Mouse (Mus musculus) heart, adult 8-10 months (tissue): ENCODE results near the gene S100a2. TPM values are rescaled to one million over a fixed set of nuclear protein-coding genes. Genes with fewer than 3 reads are reported as not detected.

Experiments used
- DNase-seq: peaks from one replicate; pipeline ENCODE4 v3.0.0; 2022; ENCODE audit warnings: low spot score
- total RNA-seq, 4 experiments: library from RNA; stranded (reverse); gene quantifications; 2 replicates each; pipeline ENCODE4 v1.2.4; 2022

S100a2 gene
- total RNA-seq, 4 experiments from 2014 or later: not detected

GRCm38 (mm10) chr3:90615911-90616310 is 25.9 kb downstream of the S100a2 start:
- DNase-seq: no peak

DNA sequence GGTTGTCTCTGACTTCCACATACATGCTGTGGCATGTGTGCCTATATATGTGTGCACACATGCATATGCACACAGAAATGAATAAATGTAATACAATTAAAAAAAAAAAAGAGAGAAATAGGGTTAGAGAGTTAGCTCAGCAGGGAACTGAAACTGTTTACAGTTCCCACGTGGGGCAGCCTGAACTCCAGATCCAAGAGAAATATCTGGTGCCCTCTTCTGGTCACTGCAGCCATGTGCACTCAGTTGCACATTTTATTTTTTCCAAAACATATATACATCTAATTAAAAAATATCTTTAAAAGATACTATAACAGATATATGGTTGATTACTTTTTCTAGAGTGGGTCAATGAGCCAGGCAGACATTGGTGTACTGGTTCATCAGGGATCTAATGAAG is 27.5 kb downstream of the S100a2 start:
- no peak for DNase-seq

GRCm38 (mm10) chr3:90621552-90621951 is 31.5 kb downstream of the S100a2 start:
- no peak for DNase-seq

DNA sequence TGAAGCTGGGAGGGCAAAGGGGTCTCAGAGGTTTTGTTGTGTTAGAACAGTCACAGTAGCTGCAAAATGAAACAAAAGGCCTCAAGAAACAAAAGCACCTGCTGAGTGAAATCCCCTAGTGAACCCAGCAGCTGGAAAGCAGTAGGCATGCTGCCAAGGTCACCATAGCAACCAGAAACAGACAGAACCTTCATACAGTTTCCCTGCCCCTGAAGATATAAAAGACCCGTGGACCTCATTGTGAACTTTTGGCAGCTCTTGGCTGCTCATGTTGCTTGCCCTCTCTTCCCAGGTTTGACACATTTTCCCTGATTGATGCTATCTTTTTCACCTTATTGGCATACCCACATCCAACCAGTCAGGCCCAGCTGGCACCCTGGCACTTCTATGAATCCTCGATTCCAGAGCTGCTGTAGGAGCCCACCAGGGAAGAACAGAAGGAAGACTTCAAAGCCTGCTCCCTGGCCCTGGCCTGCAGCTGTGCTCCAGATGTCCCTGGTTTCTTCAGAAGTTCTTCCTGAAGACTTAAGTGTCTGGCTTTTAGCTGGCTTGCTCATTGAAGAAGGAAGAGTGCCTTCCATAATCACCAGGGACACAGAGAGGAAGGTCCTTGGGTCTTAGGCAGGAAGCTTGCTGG is 33.5 kb downstream of the S100a2 start:
- no peak for DNase-seq

DNA sequence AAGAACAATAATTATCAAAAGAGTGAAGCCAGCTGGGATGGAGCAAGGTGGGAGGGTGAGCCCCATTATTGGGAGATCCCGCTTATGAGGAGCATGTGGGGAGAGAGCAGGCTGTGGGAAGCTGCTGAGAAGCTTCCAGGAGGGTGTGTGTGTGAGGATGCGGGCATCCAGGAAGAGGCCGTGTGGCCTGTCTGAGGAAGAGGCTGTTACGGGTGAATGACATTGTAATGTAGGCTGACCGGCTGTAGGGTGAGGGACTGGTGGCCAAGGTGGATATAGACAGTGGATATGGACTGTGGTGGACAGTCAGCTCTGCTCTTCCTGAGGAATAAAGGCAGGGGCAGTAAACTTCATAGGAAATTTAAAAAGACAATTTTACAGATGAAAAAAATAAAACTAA is 35.4 kb downstream of the S100a2 start:
- DNase-seq: no peak

GRCm38 (mm10) chr3:90626266-90627021 is 36.4 kb downstream of the S100a2 start:
- no peak for DNase-seq

DNA sequence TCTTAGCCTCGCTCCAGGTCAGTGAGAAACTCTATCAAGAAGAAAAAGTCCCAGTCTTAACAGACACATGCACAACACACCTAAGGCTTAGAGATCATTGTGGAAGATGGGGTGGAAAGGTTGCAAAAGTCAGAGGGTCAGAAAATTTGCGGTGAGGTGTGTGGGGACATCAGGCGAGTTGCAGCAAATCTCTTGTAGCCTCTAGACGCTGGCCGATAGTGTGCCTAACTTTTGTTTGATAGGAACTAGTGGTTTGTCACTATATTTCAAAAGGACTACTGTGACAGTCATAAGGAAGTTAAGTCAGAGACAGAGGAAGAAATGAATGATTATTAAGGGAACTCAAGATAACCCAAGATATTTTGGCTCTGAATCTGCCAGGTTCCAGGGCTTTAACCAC is 37.3 kb downstream of the S100a2 start:
- no peak for DNase-seq

- no peak for DNase-seq
These were observed 37.8 kb downstream of the S100a2 start for GRCm38 (mm10) chr3:90627807-90628206.

DNA sequence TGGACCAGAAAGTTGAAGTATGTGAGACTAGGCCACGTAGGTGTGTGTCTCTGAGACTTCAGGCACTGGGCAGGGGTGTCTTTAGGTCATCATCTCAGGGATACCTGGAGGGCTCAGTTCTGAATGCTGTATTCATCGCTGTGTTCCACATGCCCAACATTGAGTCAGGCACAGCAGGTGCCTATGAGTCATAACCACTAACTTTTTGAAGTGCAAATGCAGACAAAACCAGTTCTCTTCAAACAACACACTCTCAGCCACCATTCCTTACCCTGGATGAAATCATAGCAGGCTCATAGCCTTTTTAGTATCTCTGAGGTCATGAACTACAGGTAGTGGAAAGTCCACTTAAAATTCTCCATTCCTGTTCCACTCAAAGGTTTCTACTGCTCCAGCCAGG is 39.3 kb downstream of the S100a2 start:
- DNase-seq: no peak

DNA sequence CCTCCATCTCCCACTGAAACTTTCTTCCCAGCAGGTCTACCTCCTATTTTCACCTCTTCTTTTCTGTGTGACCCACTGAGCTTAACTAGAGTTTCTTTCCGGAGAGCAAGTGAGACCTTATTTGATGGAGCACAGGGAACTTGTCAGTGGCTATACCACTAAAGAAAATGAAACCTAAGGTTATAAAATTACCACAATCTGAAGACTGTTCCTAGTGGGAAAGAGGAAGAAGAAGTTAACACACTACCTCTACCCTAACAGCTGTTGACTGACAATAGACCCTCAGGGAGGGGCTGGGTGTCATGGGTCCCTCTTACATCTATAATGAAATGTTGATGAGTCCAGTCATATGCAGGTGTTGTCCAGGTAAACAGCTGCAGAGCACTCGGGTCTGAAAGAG is 41.9 kb downstream of the S100a2 start:
- no peak for DNase-seq

GRCm38 (mm10) chr3:90638511-90639275 is 48.6 kb downstream of the S100a2 start:
- DNase-seq: no peak

DNA sequence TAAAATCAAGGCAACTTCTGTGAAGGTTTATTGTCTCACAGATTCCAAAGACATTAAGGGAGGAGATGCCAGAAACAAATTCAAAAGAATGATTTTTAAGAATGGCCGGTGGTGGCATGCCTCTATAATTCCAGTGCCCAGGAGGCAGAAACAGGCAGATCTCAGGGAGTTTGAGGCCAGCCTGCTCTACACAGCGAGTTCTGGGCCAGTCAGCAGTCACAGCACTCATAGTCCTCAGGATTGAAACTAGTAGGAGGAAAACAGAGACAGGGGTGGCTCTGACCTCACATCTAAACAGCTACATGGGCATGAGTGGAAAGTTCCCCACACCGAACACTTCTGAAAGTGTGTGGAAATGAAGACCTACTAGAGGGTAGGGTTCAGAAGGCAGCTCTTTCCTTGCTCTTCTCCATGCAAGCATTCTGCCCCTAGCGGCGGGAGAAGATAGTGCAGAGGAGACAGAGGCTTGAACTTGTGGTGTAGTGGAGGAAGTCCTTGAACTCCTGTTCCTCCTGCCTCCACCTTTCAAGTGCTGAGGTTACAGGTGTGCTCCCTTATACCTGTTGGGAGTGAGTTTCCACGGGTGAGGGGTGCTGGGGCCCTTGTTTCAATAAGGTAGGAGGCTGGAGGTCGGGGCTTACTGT is 49.6 kb downstream of the S100a2 start:
- DNase-seq: no peak

GRCm38 (mm10) chr3:90640981-90641380 is 50.9 kb downstream of the S100a2 start:
- DNase-seq: no peak

Other genes with a start within 250 kb of the S100a2 start
- gene Slc27a3, start 200.3 kb upstream of the S100a2 start, total RNA-seq: under 1 TPM; 0.57 to 0.76 (median 0.67) TPM
- gene Ints3, start 156.6 kb upstream of the S100a2 start, total RNA-seq: 10 to 100 TPM; 22.9 to 28.1 (median 24.4) TPM
- 10 to 100 TPM; 15.1 to 17.3 (median 16.7) TPM for gene Npr1, start 124.4 kb upstream of the S100a2 start, total RNA-seq
- gene Ilf2, start 114.1 kb upstream of the S100a2 start, total RNA-seq: 10 to 100 TPM; 27.6 to 30.5 (median 28.8) TPM
- 10 to 100 TPM; 69.7 to 77.6 (median 75.4) TPM for gene Snapin, start 99.2 kb upstream of the S100a2 start, total RNA-seq
- 100 to 1,000 TPM in 1 of 4 experiments, 10 to 100 TPM in 3; 93.2 to 105 (median 94.2) TPM for gene Chtop, start 80.7 kb upstream of the S100a2 start, total RNA-seq
- gene S100a1, start 75.9 kb upstream of the S100a2 start, total RNA-seq: 1,000 to 10,000 TPM; 1,071 to 1,219 (median 1,134) TPM
- gene S100a13, start 75.8 kb upstream of the S100a2 start, total RNA-seq: 10 to 100 TPM; 25.0 to 34.8 (median 27.8) TPM
- gene S100a14, start 63.4 kb upstream of the S100a2 start, total RNA-seq: under 1 TPM in 3 of 4 experiments, not detected in 1; 0.35 to 0.55 (median 0.37) TPM
- 10 to 100 TPM; 59.8 to 77.4 (median 72.4) TPM for gene S100a16, start 53.0 kb upstream of the S100a2 start, total RNA-seq
- not detected for gene S100a3, start 29.7 kb upstream of the S100a2 start, total RNA-seq
- gene Gm42674, start 11.7 kb downstream of the S100a2 start, total RNA-seq: not detected
- 10 to 100 TPM in 2 of 4 experiments, 1 to 10 TPM in 2; 5.9 to 16.2 (median 9.5) TPM for gene S100a4, start 13.5 kb downstream of the S100a2 start, total RNA-seq
- gene S100a5, start 18.3 kb downstream of the S100a2 start, total RNA-seq: not detected
- 10 to 100 TPM; 54.7 to 77.4 (median 69.0) TPM for gene S100a6, start 22.6 kb downstream of the S100a2 start, total RNA-seq
- under 1 TPM in 1 of 4 experiments, not detected in 3; 0.29 TPM for gene S100a7a, start 63.8 kb downstream of the S100a2 start, total RNA-seq
- 1 to 10 TPM in 3 of 4 experiments, under 1 TPM in 1; 0.97 to 7.2 (median 2.7) TPM for gene S100a8, start 78.7 kb downstream of the S100a2 start, total RNA-seq
- 10 to 100 TPM in 1 of 4 experiments, 1 to 10 TPM in 3; 1.2 to 11.8 (median 2.5) TPM for gene S100a9, start 105.5 kb downstream of the S100a2 start, total RNA-seq
- gene Pglyrp4, start 136.7 kb downstream of the S100a2 start, total RNA-seq: not detected
- not detected for gene Gm5849, start 187.6 kb downstream of the S100a2 start, total RNA-seq